Mouse (Mus musculus) forebrain, postnatal 0 days (tissue): ENCODE measurements at regions not wholly inside any gene's neighbourhood (a gene's known extent, or its start where the extent isn't known, plus 50 kb on each side); places are given as distances from the start of the nearest gene placed in this dataset.

Source experiments
- ATAC-seq: fragments of 200-750 bp; cut with Nextera tagmentation; 2 replicates; pipeline ENCODE4 v1.8.0; 2017; ENCODE audit warnings: mild to moderate bottlenecking, moderate library complexity
- DNase-seq: peaks from one replicate; pipeline ENCODE4 v3.0.0-alpha.2; 2015
- H3K27ac ChIP-seq: fragments of 300-500 bp; sonication (generic); 2 replicates; pipeline ENCODE4 v1.5.1; 2014; ENCODE audit warnings: low read depth, mild to moderate bottlenecking, antibody characterized with exemption, low read length, moderate library complexity, mixed read lengths
- H3K27me3 ChIP-seq: fragments of 300-500 bp; sonication (generic); 2 replicates; pipeline ENCODE4 v1.6.1; 2014; ENCODE audit warnings: mild to moderate bottlenecking, low read length, mixed read lengths; ENCODE audit not compliant: insufficient read depth
- H3K36me3 ChIP-seq: fragments of 300-500 bp; sonication (generic); 2 replicates; pipeline ENCODE4 v1.6.1; 2014; ENCODE audit warnings: mild to moderate bottlenecking, moderate library complexity; ENCODE audit not compliant: insufficient read depth
- H3K4me1 ChIP-seq: fragments of 300-500 bp; sonication (generic); 2 replicates; pipeline ENCODE4 v1.6.1; 2014; ENCODE audit warnings: antibody characterized with exemption; ENCODE audit not compliant: insufficient read depth
- H3K4me2 ChIP-seq: fragments of 300-500 bp; sonication (generic); 2 replicates; pipeline ENCODE4 v1.6.1; 2014; ENCODE audit warnings: low read depth, mild to moderate bottlenecking, moderate library complexity
- H3K4me3 ChIP-seq: fragments of 300-500 bp; sonication (generic); 2 replicates; pipeline ENCODE4 v1.5.1; 2014; ENCODE audit warnings: low read depth, low read length, mixed read lengths
- H3K9ac ChIP-seq: fragments of 300-500 bp; sonication (generic); 2 replicates; pipeline ENCODE4 v1.6.1; 2014; ENCODE audit warnings: mild to moderate bottlenecking
- H3K9me3 ChIP-seq: fragments of 300-500 bp; sonication (generic); 2 replicates; pipeline ENCODE4 v1.6.1; 2016; ENCODE audit warnings: low read length
- CTCF ChIP-seq: sonication (generic); IDR thresholded peaks from 2 replicates; pipeline ENCODE4 v1.5.1; 2016; ENCODE audit warnings: antibody characterized with exemption, control low read depth, low read depth
- WGBS: fragments of 180-500 bp; shearing (Covaris S2); extraction: QIAGEN DNeasy Blood & Tissue Kit; methylation state at CpG from one replicate; pipeline ENCODE4 v1.1.7; 2014; 5-methylcytosine and 5-hydroxymethylcytosine counted together

GRCm38 (mm10) chr19:36242946-36243345, 105.2 kb upstream of the Pcgf5 start:
- Histone ChIP-seq H3K9me3 (no peaks in the 10 kb centered on the region), H3K36me3 (no peaks in the 10 kb centered on the region), H3K4me3 (no peak overlapping the region), H3K27ac (no peak overlapping the region), H3K4me1 (no peaks in the 10 kb centered on the region), H3K9ac (no peak overlapping the region), H3K27me3 (no peaks in the 10 kb centered on the region), H3K4me2 (no peak overlapping the region)
- DNase-seq (no peak), ATAC-seq (no peak)
- no peak for TF ChIP-seq CTCF
- 82% methylated on average over 5 of the region's 5 CpGs for WGBS

- ATAC-seq (no peak), DNase-seq (no peak)
- H3K4me2 ChIP-seq, result no peak overlapping the region
- H3K4me1 ChIP-seq, result no peaks in the 10 kb centered on the region
- no peaks in the 10 kb centered on the region for H3K9me3 ChIP-seq
- TF ChIP-seq CTCF, result no peak
- WGBS, result 95% methylated on average over 3 of the region's 3 CpGs
- H3K27ac ChIP-seq, result no peak overlapping the region
- no peaks in the 10 kb centered on the region for H3K36me3 ChIP-seq
- no peaks in the 10 kb centered on the region for H3K27me3 ChIP-seq
- H3K4me3 ChIP-seq, result no peak overlapping the region
- no peak overlapping the region for H3K9ac ChIP-seq
Observed at GRCm38 (mm10) chr19:36252522-36252921, 95.6 kb upstream of the Pcgf5 start.

DNA sequence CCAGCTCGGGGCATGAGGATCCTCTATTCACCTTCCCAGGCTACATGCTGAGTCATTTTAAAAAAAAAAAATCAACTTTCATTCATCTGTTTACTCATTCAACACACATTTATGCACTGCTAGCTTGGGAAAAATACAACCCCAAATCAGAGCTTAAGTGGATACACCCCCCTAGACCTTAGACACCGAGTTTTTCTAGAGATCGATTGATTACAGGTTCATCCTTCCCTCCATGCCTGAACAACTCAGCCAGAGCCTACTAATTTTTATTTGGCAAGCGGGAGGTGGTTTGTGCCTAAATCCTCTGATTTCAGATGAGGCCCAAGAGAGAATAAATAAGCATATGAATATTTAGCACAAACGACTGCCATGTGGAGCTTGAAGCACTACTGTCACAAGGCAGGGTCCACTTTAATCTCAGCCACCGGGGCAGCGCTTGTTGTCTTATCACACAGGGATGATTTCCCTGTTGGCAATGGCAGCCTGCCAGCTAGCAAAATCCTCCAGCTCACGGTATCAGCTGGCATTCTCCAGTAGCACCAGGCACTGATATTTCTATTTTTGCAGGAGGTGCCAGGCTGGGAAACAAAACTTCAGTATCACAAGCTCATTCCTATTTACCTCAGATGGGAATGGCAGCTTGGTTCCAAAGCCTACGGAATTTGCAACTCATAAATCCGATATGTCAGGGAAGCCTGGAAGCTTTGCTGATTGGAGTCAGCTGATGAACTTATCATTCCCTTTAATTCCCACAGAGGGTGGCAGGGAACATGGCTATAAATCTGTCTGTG, 90.2 kb upstream of the Pcgf5 start:
- Histone ChIP-seq H3K4me1 (no peaks in the 10 kb centered on the region), H3K27me3 (no peaks in the 10 kb centered on the region), H3K36me3 (no peaks in the 10 kb centered on the region), H3K4me2 (0 out of 2 replicates have a peak overlapping the region, but pooled peaks have one; percentile 6), H3K27ac (no peak overlapping the region), H3K4me3 (no peak overlapping the region), H3K9ac (no peak overlapping the region), H3K9me3 (no peaks in the 10 kb centered on the region)
- 37% methylated on average over 10 of the region's 10 CpGs for WGBS
- no peak for TF ChIP-seq CTCF
- peak; percentile 57 for DNase-seq
- ATAC-seq, result peak; percentile 65

DNA sequence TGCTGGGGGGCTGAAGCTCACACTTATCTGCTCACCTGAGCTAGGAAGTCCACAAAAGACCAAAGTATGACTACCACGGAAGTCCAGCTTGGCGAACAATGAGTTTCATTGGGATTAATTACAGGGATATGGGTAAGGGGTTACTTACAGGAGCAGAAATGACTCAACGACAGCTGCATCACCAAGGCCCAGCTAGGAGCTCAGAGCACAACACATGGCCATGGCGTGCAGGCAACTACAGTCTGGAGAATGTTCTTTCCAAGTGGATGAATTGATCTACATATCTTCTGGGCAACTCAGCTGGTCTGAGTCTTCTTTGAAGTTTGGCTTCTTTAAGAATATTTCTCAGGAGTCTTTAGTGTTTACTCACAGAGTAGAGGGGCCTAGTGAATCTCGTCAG, 86.3 kb upstream of the Pcgf5 start:
- H3K9me3 ChIP-seq, result no peaks in the 10 kb centered on the region
- no peak overlapping the region for H3K9ac ChIP-seq
- WGBS, result 94% methylated on average over 5 of the region's 5 CpGs
- no peak for TF ChIP-seq CTCF
- H3K36me3 ChIP-seq, result no peaks in the 10 kb centered on the region
- H3K4me3 ChIP-seq, result no peak overlapping the region
- H3K4me1 ChIP-seq, result no peaks in the 10 kb centered on the region
- no peak overlapping the region for H3K4me2 ChIP-seq
- no peaks in the 10 kb centered on the region for H3K27me3 ChIP-seq
- DNase-seq (no peak), ATAC-seq (no peak)
- no peak overlapping the region for H3K27ac ChIP-seq

- Histone ChIP-seq H3K9ac (no peak overlapping the region), H3K4me2 (no peak overlapping the region), H3K4me1 (no peaks in the 10 kb centered on the region), H3K4me3 (no peak overlapping the region), H3K36me3 (no peaks in the 10 kb centered on the region), H3K9me3 (no peaks in the 10 kb centered on the region), H3K27ac (no peak overlapping the region), H3K27me3 (no peaks in the 10 kb centered on the region)
- TF ChIP-seq CTCF, result no peak
- WGBS, result 81% methylated on average over 4 of the region's 4 CpGs
- ATAC-seq, result no peak
- DNase-seq, result no peak
Observed at GRCm38 (mm10) chr19:36263923-36264322, 84.2 kb upstream of the Pcgf5 start.

DNA sequence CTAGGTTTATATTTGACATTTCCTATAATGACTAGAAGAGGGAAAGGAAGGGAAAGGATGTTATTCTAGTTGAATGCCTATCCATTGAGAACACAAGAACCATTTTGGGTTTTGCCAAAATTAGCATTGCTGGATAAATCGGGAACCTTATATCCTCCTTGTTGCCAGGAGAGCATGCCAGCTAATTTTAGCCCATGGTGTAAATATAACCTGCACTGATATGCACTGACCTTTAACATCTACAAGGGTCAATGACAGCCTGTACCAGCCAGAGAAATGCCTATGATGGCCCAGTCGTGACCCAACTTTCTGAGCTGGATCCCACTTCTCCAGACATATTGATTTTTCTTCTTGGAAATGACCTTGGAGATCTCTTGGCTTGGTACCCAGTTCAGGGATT, 83.7 kb upstream of the Pcgf5 start:
- no peaks in the 10 kb centered on the region for H3K27me3 ChIP-seq
- no peak overlapping the region for H3K4me2 ChIP-seq
- WGBS, result 74% methylated on average over 2 of the region's 2 CpGs
- no peaks in the 10 kb centered on the region for H3K9me3 ChIP-seq
- no peak overlapping the region for H3K27ac ChIP-seq
- no peaks in the 10 kb centered on the region for H3K36me3 ChIP-seq
- no peaks in the 10 kb centered on the region for H3K4me1 ChIP-seq
- no peak for ATAC-seq
- H3K4me3 ChIP-seq, result no peak overlapping the region
- DNase-seq, result no peak
- H3K9ac ChIP-seq, result no peak overlapping the region
- TF ChIP-seq CTCF, result no peak

DNA sequence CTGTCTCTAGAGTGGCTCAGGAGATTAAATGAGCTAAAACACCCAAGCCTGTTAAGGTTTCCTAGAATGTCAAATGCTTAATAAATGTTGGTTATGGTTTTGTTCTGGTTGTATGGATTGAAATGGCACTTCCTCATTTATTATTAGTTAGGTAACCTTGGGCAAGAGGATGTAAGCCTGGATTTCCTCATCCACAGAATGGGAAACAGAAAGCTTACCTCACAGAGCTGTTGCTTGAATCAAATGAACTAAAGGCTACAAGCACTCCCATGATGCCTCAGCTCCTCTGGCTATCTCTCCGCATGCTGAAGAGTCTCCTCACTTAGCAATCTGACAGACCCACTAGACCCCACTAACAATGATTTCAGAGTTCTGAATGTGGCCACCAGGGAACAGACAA, 82.8 kb upstream of the Pcgf5 start:
- no peak for TF ChIP-seq CTCF
- no peak overlapping the region for H3K4me3 ChIP-seq
- no peak overlapping the region for H3K4me2 ChIP-seq
- no peaks in the 10 kb centered on the region for H3K4me1 ChIP-seq
- H3K9ac ChIP-seq, result no peak overlapping the region
- DNase-seq, result no peak
- no peaks in the 10 kb centered on the region for H3K27me3 ChIP-seq
- no peak for ATAC-seq
- no peaks in the 10 kb centered on the region for H3K36me3 ChIP-seq
- no peaks in the 10 kb centered on the region for H3K9me3 ChIP-seq
- H3K27ac ChIP-seq, result no peak overlapping the region
- 88% methylated on average over 1 of the region's 1 CpGs for WGBS
